Mouse (Mus musculus) hindbrain, embryonic 16.5 days (tissue): ENCODE data around the gene Dnaaf5. TPM values are rescaled to one million over a fixed set of nuclear protein-coding genes. Genes with fewer than 3 reads are reported as not detected.

Experiments
- ATAC-seq: fragments of 200-750 bp; cut with Nextera tagmentation; 2 replicates; pipeline ENCODE4 v1.8.0; 2017; ENCODE audit warnings: moderate TSS enrichment, moderate library complexity
- H3K27ac ChIP-seq: fragments of 300-500 bp; sonication (generic); 2 replicates; pipeline ENCODE4 v1.5.1; 2014; ENCODE audit warnings: low read depth, mild to moderate bottlenecking, control low read depth, low read length, moderate library complexity
- H3K27me3 ChIP-seq: fragments of 300-500 bp; sonication (generic); replicated peaks from 2 replicates; pipeline ENCODE4 v1.6.1; 2014; ENCODE audit warnings: low read length; ENCODE audit not compliant: control insufficient read depth, insufficient read depth
- H3K36me3 ChIP-seq: fragments of 300-500 bp; sonication (generic); 2 replicates; pipeline ENCODE4 v1.6.1; 2014; ENCODE audit warnings: mild to moderate bottlenecking, low read length, moderate library complexity, mixed read lengths; ENCODE audit not compliant: control insufficient read depth, insufficient read depth
- H3K4me1 ChIP-seq: fragments of 300-500 bp; sonication (generic); 2 replicates; pipeline ENCODE4 v1.6.1; 2014; ENCODE audit warnings: low read depth, low read length; ENCODE audit not compliant: control insufficient read depth, insufficient read depth
- H3K4me2 ChIP-seq: fragments of 300-500 bp; sonication (generic); 2 replicates; pipeline ENCODE4 v1.6.1; 2014; ENCODE audit warnings: mild to moderate bottlenecking, low read length, control low read depth, moderate library complexity
- H3K4me3 ChIP-seq: fragments of 300-500 bp; sonication (generic); 2 replicates; pipeline ENCODE4 v1.5.1; 2014; ENCODE audit warnings: mild to moderate bottlenecking, low read length, control low read depth, moderate library complexity
- H3K9ac ChIP-seq: fragments of 300-500 bp; sonication (generic); 2 replicates; pipeline ENCODE4 v1.6.1; 2014; ENCODE audit warnings: low read depth, mild to moderate bottlenecking, control low read depth, low read length, moderate library complexity
- H3K9me3 ChIP-seq: fragments of 300-500 bp; sonication (generic); 2 replicates; pipeline ENCODE4 v1.6.1; 2014; ENCODE audit warnings: mild to moderate bottlenecking, low read length, moderate library complexity; ENCODE audit not compliant: control insufficient read depth
- WGBS: fragments of 180-500 bp; shearing (Covaris S2); extraction: QIAGEN DNeasy Blood & Tissue Kit; methylation state at CpG from one replicate; pipeline ENCODE4 v1.1.7; 2014; 5-methylcytosine and 5-hydroxymethylcytosine counted together
- polyA plus RNA-seq: library from polyadenylated mRNA; unstranded; fragments of >200 nt; fragmentation: Nextera tagmentation; extraction: Ambion mirVana; gene quantifications from 2 replicates; pipeline ENCODE4 v1.2.1, GENCODE M21; 2015

The Dnaaf5 gene
- polyA plus RNA-seq, 1 experiment from 2014 or later, result 2.6 TPM

DNA sequence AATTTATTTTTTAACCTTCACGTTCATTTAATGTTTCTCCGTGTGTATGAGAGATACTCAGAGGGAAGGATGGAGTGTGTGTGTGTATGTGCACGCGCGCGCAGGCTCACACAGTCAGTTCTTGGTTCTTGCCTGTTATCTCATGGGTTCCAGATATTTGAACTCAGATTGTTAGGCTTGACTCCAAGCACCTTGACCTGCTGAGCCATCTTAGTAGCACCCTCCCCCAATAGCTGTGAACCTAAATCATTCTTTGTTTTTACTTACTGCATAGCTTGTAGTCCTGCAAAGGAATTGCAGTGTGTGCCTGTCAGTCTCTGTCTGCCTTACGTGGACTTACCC is 59.6 kb downstream of the Dnaaf5 start:
- Histone ChIP-seq H3K4me1 (peaks cover 5% of the 10 kb centered on the region), H3K27me3 (no peaks in the 10 kb centered on the region), H3K9me3 (no peaks in the 10 kb centered on the region), H3K36me3 (0 out of 2 replicates have a peak, but pooled peaks cover 3% of the 10 kb centered on the region), H3K9ac (no peak overlapping the region), H3K4me2 (no peak overlapping the region), H3K27ac (no peak overlapping the region), H3K4me3 (no peak overlapping the region)
- no peak for ATAC-seq
- WGBS, result 98% methylated on average over 7 of the region's 7 CpGs

DNA sequence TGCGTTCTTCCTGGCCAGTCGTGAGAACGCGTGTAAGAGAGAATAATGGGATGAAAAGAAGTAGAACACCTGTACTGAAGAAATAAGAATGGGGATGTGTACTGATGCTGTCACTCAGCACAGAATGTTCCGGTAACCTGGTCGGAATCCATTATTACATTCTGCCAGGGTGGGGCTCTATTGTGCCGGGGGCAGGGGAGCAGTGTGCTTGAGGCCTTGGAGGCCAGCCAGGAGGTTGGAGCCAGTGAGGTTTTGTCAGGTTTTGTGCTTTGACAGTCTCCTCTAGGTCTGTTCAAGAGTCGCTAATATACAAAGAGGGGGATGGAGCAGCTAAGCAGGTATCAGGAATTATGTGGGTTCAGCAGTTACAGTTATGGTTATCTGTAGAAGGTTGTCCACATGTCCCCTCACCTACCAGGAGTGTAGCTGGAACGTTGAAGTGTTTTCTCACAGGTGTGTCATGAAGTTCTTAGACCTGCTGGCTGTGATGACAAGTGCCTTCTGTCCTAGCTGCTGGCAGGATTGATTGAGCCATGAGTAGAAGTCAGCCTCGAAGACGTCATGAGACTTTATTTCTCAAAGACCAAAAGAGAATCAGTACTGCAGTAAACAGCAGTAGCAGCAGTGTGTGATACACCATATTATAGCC is 61.8 kb downstream of the Dnaaf5 start:
- Histone ChIP-seq H3K4me1 (no peaks in the 10 kb centered on the region), H3K27ac (no peak overlapping the region), H3K27me3 (no peaks in the 10 kb centered on the region), H3K9ac (no peak overlapping the region), H3K4me3 (no peak overlapping the region), H3K4me2 (no peak overlapping the region), H3K36me3 (peaks cover 8% of the 10 kb centered on the region), H3K9me3 (no peaks in the 10 kb centered on the region)
- ATAC-seq, result no peak
- 90% methylated on average over 11 of the region's 11 CpGs for WGBS

DNA sequence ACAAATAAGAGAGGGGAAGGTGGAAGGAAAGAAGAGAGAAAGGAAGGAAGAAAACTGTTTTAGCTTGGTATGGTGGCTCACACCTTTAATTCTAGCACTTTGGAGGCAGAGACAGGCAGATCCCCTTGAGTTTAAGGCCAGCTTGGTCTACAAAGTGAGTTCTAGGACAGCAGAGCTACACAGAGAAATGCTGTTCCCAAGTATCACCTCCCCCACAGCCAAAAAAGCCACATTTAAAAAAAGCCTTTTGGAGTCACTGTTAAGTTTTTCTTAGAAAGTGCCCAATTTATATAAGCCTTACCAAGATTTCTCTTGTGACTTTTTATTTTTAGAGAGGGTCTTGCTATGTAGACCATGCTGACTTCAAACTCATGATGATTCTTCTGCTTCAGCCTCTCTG is 64.3 kb downstream of the Dnaaf5 start:
- no peaks in the 10 kb centered on the region for H3K4me1 ChIP-seq
- H3K36me3 ChIP-seq, result peaks cover 5% of the 10 kb centered on the region
- no peak overlapping the region for H3K4me3 ChIP-seq
- ATAC-seq, result no peak
- H3K27me3 ChIP-seq, result no peaks in the 10 kb centered on the region
- no peak overlapping the region for H3K9ac ChIP-seq
- H3K9me3 ChIP-seq, result no peaks in the 10 kb centered on the region
- H3K4me2 ChIP-seq, result no peak overlapping the region
- H3K27ac ChIP-seq, result no peak overlapping the region

DNA sequence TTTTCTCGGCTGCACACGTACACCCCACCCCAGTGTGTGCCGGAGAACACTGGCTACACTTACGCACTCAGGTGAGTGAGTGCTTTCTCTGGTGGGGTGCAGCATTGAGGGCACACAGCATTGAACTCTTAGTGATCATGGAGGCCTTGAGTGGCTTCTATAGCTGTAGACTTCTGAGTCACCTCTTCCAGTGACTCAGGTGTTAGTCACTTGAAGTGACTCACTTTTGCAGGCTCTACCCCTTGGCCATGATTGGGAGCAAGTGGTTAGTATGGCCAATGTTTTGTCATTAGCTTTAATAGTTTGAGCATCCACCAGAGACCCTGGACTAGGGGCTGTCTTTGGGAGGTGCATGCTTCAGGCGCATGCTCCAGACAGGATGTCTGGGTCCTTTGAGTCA is 65.2 kb downstream of the Dnaaf5 start:
- Histone ChIP-seq H3K4me2 (no peak overlapping the region), H3K4me3 (no peak overlapping the region), H3K9ac (no peak overlapping the region), H3K9me3 (no peaks in the 10 kb centered on the region), H3K27ac (no peak overlapping the region), H3K27me3 (no peaks in the 10 kb centered on the region), H3K4me1 (no peaks in the 10 kb centered on the region), H3K36me3 (peaks cover 5% of the 10 kb centered on the region)
- no peak for ATAC-seq
- WGBS, result 94% methylated on average over 5 of the region's 5 CpGs

DNA sequence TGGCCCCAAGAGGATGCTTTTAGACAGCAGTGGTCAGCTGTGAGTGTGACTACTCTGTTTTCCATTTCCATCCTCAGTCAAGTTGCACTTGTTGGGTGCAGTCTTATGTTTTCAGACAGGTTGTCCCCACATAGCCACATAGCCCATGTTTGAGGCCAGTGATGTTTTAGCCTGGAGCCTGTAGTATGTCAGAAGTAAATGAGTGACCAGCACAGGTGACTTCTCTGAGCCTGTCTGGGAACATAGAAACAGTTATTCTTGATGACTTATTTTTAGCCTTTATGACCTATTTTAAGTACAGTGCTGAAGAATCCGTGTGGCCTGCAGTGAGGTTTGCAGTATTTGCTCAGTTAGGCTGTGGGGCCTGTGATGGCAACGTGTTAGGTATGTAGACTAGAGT is 66.1 kb downstream of the Dnaaf5 start:
- peaks cover 5% of the 10 kb centered on the region for H3K36me3 ChIP-seq
- no peak for ATAC-seq
- WGBS, result 91% methylated on average over 2 of the region's 2 CpGs

DNA sequence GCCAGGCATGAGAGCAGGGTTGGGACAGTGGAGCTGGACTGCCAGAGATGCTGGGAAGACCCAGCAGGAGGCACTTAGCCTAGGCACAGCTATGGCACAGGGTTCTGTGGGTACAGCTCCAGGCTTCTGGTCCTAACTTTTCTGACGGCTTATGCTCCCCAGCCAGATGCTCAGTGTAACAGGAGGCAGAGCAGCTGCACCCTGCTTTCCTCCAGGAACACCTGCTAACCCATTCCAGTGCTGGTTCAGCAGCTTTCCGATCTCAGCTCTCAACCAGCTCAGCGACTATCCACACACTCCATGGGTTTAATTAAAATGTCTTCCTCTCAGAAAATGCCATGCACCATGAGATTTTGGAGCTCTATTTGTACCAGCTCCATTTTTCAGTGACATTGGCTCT is 66.8 kb downstream of the Dnaaf5 start:
- Histone ChIP-seq H3K36me3 (peaks cover 5% of the 10 kb centered on the region), H3K27me3 (no peaks in the 10 kb centered on the region), H3K4me2 (no peak overlapping the region), H3K27ac (no peak overlapping the region), H3K9ac (no peak overlapping the region), H3K9me3 (no peaks in the 10 kb centered on the region), H3K4me3 (no peak overlapping the region), H3K4me1 (no peaks in the 10 kb centered on the region)
- ATAC-seq, result no peak
- 82% methylated on average over 3 of the region's 3 CpGs for WGBS

More for the DNA sequence above, 66.1 kb downstream of the Dnaaf5 start:
- Histone ChIP-seq H3K27me3 (no peaks in the 10 kb centered on the region), H3K9ac (no peak overlapping the region), H3K4me2 (no peak overlapping the region), H3K9me3 (no peaks in the 10 kb centered on the region), H3K4me1 (no peaks in the 10 kb centered on the region), H3K27ac (no peak overlapping the region), H3K4me3 (no peak overlapping the region)

DNA sequence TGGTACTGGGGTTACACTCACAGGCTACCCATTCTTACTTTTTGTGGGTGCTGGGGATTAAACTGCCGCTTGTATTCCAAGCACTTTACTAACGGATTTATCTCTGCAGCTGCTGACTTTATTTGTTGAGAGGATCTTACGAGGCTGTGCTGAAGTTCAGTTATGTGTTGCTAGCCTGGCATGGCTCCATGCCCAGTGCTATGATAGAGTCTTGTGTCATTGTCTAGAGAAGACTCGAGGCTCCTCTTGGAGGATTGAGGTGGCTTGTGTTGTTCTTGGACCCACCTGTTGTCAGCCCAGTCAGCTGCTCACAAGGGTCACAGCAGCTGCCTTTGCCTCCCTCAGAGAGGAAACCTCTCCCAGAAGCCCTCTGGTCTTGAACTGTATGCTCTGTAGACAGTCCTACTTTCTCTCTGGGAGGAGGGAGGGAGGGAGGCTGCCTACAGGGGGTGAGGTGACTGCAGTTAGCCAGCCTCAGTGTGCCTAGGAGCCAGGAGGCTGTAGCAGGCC is 70.0 kb downstream of the Dnaaf5 start:
- 86% methylated on average over 4 of the region's 4 CpGs for WGBS
- no peak overlapping the region for H3K4me2 ChIP-seq
- H3K36me3 ChIP-seq, result peaks cover 13% of the 10 kb centered on the region

DNA sequence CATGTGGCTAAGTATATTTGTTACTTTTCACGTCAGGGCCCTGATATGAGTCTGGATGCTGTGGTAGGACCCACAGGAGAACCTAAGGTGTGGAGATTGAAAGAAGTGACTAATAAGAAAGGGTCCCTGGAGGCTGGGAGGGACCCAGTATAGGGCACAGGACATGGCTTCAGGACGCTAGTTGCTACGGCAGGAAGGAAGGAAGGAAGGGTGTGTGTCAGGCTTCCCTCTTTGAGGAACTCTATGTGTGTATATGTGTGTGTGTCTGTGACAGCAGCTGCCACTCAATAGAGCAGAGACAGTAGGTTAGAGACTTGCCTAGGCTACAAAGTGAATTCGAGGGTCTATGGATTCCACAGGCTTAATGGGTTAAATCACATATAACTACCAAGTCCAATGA is 70.6 kb downstream of the Dnaaf5 start:
- no peaks in the 10 kb centered on the region for H3K9me3 ChIP-seq
- peaks cover 14% of the 10 kb centered on the region for H3K36me3 ChIP-seq
- H3K4me2 ChIP-seq, result no peak overlapping the region
- no peak overlapping the region; the same call in 1 of the 2 replicates for H3K9ac ChIP-seq
- H3K4me1 ChIP-seq, result no peaks in the 10 kb centered on the region
- no peak for ATAC-seq
- H3K27ac ChIP-seq, result no peak overlapping the region
- no peak overlapping the region for H3K4me3 ChIP-seq
- 87% methylated on average over 4 of the region's 4 CpGs for WGBS
- H3K27me3 ChIP-seq, result no peaks in the 10 kb centered on the region

More for the DNA sequence above, 70.0 kb downstream of the Dnaaf5 start:
- Histone ChIP-seq H3K4me3 (no peak overlapping the region), H3K27me3 (no peaks in the 10 kb centered on the region), H3K27ac (no peak overlapping the region), H3K4me1 (no peaks in the 10 kb centered on the region), H3K9me3 (no peaks in the 10 kb centered on the region), H3K9ac (no peak overlapping the region; the same call in 1 of the 2 replicates)
- ATAC-seq, result no peak

DNA sequence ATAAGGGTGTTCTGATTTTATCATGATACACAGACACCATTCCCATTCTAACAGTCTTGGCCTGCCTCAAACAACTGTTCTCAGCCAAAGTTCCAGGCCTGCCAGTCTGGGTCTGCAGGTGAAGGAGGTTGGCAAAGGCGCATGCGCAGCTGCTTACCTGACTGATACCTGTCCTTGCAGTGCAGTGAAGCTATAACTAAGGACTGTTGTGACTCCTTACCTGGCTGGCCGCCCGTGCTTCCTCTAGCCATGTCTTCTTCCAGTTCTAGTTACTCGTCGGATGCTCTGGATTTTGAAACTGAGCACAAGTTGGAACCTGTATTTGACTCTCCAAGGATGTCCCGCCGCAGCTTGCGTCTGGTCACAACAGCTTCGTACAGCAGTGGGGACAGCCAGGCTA is 73.3 kb downstream of the Dnaaf5 start:
- Histone ChIP-seq H3K9ac (no peak overlapping the region), H3K9me3 (no peaks in the 10 kb centered on the region), H3K27me3 (no peaks in the 10 kb centered on the region), H3K4me3 (no peak overlapping the region), H3K36me3 (peaks cover 30% of the 10 kb centered on the region), H3K4me2 (no peak overlapping the region), H3K4me1 (no peaks in the 10 kb centered on the region), H3K27ac (no peak overlapping the region)
- 95% methylated on average over 10 of the region's 10 CpGs for WGBS
- ATAC-seq, result no peak
